Mouse (Mus musculus) thymus, postnatal 0 days (tissue): Measurements from ENCODE around the gene Ltn1. TPM values are rescaled to one million over a fixed set of nuclear protein-coding genes. Genes with fewer than 3 reads are reported as not detected.

Source experiments
- DNase-seq: peaks from one replicate; pipeline ENCODE4 v3.0.0-alpha.2; 2015; ENCODE audit warnings: low spot score
- polyA plus RNA-seq: library from polyadenylated mRNA; unstranded; fragments of >200 nt; fragmentation: Nextera tagmentation; extraction: Ambion mirVana; gene quantifications from 2 replicates; pipeline ENCODE4 v1.2.1, GENCODE M21; 2015

Ltn1 gene
- polyA plus RNA-seq, 1 experiment from 2014 or later, result 25.0 TPM

DNA sequence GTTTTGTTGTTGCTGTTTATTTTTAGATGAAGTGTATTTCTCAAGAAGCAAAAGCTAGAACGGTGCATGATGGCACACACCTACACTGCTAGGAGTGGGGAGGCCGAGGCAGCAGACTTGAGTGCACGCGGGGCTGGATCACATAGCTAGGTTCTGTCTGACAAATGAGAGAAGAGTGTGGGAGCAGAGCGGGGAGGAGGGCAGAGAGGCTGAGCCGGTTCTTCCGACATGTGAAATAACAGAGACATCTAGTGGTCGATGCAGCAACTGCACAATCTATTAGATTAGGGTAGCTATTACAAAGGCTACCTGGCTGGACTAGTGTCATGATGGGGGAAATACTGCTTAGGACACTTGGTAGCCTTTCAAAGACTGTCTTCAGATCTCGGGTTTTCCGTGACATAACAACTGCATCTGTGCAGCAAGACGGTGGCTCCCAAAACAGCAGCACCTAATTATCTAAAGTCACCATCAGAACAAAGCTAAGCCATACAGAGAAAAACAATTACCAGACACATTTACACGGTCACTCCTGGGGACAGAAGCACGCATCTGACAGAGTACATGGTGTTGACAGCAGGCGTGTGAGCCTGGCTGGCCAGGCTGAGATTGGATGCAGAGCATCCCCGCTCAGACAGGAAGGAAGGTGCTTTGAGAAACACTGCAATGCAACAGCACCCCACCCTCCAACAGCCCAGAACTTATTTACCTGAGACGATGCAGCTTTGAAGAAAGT, 38.4 kb downstream of the Ltn1 start:
- DNase-seq, result peak; percentile 39

GRCm38 (mm10) chr16:87387444-87387977, 44.9 kb downstream of the Ltn1 start:
- DNase-seq, result no peak

GRCm38 (mm10) chr16:87384366-87384765, 48.0 kb downstream of the Ltn1 start:
- DNase-seq, result no peak

DNA sequence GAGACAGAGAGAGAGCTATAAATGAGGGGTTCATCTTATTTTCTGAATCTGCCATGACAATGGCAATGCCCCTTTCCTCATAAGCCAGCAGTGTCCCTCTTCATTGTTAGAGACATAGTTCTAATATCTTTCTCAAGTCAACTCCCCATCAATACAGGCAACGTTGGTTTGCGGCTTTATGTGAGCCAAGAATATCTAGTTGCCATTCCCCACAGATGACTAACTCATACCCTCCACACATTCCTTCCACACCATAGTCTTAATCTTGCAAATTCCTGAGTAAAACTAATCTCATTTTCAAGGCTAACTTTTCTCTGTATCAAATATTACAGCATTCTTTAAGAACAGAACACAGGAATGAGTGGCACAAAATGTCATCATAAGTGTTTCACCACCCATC, 49.4 kb downstream of the Ltn1 start:
- DNase-seq, result no peak

DNA sequence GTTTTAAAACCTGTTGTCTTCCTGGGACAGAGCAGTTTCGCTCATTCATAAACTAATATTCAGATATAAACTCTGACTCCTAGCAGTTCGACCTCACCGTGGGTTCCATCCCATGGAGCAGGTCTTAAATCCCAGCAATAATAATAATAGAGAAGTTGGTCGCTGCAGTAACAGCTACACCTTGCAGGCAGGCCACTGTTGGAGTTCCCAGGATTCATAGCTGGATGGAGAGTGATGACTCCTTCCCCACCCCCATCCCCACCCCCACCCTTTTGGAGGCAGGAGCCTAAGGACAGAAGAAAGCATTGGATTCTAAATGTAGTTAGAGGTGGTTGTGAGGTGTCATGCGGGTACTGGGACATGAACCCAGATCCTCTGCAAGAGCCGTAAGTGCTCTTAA, 66.0 kb downstream of the Ltn1 start:
- DNase-seq, result no peak

GRCm38 (mm10) chr16:87366035-87366434, 66.4 kb downstream of the Ltn1 start:
- no peak for DNase-seq

GRCm38 (mm10) chr16:87364231-87364630, 68.2 kb downstream of the Ltn1 start:
- no peak for DNase-seq

- no peak for DNase-seq
Observed at GRCm38 (mm10) chr16:87360096-87360495, 72.3 kb downstream of the Ltn1 start.

- DNase-seq, result no peak
Observed at GRCm38 (mm10) chr16:87354748-87355147, 77.7 kb downstream of the Ltn1 start.

DNA sequence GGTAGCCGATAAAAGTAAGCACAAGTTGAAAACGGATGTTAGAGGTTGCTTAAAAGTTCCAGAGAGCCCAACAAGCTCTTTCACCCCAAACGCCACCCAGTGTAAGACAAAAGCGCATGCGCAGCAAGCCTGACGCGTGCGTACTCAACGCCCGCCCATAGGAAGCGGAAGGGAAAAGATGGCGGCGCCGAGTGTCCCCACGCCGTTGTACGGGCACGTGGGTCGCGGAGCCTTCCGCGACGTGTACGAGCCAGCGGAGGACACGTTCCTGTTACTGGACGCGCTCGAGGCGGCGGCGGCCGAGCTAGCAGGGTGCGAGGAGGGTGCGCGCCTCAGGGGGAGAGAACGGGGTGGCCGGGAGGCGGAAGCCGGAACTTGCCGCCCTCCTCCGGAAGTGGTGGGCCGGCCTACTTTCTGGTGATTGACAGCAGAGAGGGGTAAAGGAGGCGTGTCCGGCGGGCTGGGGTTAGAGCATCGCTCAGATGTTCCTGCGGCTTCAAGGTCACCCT, 78.3 kb downstream of the Ltn1 start, which contains the start of gene N6amt1:
Gene N6amt1, plus strand, starts transcription at position 111 of the 509 bp plus-strand sequence.
- peak; percentile 97 for DNase-seq

DNA sequence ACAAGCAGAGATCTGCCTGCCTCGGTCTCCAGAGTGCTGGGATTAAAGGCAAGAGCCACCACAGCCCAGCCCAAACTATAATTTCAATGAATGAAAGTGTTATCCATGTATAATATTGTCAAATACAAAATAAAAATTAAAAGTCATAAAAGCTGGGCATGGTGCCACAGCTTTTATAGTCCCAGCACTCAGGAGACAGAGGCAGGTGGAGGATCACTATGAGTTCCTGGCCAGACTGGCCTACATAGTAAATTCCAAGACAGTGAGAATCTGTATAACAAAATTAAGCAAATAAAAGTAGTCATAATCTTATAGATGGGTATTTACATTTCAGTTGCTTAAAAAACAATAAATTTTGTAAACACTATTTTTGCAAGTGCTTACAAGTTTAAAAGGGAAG, 78.8 kb downstream of the Ltn1 start:
- DNase-seq, result no peak

DNA sequence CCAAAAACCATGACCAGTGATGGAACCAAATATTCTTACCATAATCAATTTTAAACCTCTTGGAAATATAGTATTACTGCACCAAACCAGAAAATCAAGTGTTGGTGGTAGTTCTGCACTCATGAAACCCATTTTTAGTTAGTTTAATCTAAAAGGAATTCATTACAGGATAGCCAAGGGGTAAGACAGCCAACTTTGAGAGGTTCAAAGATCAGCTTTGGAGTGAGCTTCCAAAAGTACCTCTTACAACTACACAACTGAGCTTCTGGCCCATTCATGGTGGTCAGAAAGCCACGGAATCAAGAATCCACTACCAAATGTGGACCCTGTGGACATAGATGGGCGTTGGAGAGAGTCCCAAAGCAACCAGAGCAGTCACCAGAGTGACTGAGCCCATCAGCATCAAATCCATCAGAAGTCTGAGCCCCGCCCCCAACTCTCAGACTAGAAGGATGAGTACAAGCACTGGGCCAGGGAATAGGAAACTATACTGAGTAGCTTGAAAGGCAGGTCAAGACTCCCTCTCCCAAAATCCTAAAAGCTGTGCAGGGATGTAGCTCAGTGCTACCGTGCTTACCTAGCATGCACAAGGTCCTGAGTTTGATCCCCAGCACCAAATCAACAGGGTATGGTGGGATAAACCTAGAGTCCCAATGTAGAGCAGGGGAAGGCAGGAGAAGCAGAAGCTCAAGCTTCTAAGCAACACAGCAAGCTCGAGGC, 80.9 kb downstream of the Ltn1 start:
- no peak for DNase-seq

GRCm38 (mm10) chr16:87348133-87348532, 84.3 kb downstream of the Ltn1 start:
- DNase-seq, result no peak

GRCm38 (mm10) chr16:87341043-87341572, 91.3 kb downstream of the Ltn1 start:
- no peak for DNase-seq

GRCm38 (mm10) chr16:87334756-87335155, 97.7 kb downstream of the Ltn1 start:
- no peak for DNase-seq

- DNase-seq, result no peak
Observed at GRCm38 (mm10) chr16:87329986-87330385, 102.4 kb downstream of the Ltn1 start.

Other genes with a start within 250 kb of the Ltn1 start
- gene N6amt1, start 78.4 kb downstream of the Ltn1 start, polyA plus RNA-seq, result 13.1 and 21.0 TPM in 2 replicates
- 19.8 and 23.1 TPM in 2 replicates for gene Rwdd2b, start 8.0 kb upstream of the Ltn1 start, polyA plus RNA-seq
- gene Usp16, start 22.1 kb upstream of the Ltn1 start, polyA plus RNA-seq, result 53.7 and 58.4 TPM in 2 replicates
- 404 and 430 TPM in 2 replicates for gene Cct8, start 63.3 kb upstream of the Ltn1 start, polyA plus RNA-seq
- 0.77 and 0.81 TPM in 2 replicates for gene Map3k7cl, start 120.7 kb upstream of the Ltn1 start, polyA plus RNA-seq